Mouse (Mus musculus) gastrocnemius, adult 8-10 months (tissue): ENCODE measurements at regions not wholly inside any gene's neighbourhood (a gene's known extent, or its start where the extent isn't known, plus 50 kb on each side); places are given as distances from the start of the nearest gene placed in this dataset.
A peak's percentile ranks its signal among the peaks of the same experiment; 100 is the strongest.

Source experiments
- DNase-seq, 2 experiments: peaks; one replicate each; pipeline ENCODE4 v3.0.0; 2022; ENCODE audit warnings: low spot score in 2 of 2

DNA sequence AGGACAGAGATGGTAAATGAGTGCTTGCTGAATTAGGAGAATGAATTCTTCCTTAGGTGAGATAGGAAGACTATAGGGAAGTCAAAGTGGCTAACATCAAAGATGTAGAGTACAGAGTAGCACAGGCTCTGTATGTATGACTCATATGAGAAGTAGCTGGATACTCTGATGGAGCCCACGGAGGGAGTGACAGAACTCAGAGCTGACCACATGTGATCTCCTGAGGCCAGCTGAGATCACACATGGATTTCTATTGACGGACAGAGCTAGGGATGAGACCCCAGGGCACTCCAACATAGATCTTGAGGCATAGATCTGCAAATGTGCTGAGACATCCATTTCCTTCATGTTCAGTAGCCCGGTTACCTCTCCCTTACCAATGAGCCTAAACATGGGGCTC lies 66.0 kb downstream of the Cops8 start:
- no peak for DNase-seq

DNA sequence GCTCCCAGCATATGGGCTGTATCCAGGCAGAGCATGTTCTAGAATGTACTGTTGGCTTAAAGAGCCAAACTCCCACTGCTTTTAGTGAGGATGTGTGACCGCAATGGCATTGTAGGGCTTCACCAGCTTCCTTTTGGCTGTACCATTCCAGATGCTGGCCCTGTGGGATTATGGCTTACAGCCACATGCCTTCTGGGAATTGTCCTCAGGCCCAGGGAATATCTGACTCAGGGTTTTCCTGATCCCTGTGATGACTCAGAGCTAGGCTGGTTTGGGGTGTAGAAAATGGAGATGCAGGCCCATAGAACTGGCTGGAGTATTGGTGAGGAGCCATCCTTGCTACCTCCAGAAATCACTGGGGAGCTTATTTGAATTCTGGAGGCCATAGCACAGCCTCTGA lies 66.5 kb downstream of the Cops8 start:
- no peak for DNase-seq

DNA sequence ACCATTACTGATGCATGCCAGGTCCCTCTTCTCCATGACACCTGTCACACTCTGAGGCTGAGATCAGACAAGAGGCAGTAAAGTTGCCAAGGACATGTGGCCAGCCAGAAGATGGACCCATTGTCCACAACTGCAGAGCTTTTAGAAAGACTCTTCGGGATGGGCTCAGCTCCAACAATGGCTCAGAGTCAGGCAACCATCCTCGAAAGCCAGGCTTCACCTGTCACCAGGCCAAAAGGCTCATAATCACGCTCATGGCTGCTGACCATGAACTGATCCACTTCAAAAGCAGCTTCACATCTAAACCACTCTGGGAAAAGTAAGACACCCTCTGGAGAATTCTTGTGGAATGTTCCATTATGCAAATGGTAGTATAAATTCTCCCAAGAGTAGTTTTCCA lies 67.6 kb downstream of the Cops8 start:
- DNase-seq, result no peak

DNA sequence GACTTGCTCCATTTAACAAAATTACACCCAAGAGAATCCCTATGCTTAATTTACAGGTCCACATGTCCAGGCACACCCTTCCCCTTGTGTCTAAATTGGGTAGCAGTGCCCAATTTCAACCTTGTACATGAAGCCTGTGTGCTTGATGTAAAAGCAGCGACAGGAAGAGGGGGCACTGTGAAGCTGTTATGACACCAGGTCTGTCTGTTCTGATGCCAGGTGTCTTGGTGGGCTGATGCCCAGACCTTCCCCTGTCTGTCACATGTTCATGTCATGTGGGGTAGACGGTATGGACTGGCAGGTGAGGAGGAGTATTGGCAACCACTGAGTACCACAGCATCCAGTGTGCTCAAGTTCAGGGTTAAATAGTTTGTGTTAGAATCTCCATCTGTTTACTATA lies 71.0 kb downstream of the Cops8 start:
- no peak for DNase-seq

DNA sequence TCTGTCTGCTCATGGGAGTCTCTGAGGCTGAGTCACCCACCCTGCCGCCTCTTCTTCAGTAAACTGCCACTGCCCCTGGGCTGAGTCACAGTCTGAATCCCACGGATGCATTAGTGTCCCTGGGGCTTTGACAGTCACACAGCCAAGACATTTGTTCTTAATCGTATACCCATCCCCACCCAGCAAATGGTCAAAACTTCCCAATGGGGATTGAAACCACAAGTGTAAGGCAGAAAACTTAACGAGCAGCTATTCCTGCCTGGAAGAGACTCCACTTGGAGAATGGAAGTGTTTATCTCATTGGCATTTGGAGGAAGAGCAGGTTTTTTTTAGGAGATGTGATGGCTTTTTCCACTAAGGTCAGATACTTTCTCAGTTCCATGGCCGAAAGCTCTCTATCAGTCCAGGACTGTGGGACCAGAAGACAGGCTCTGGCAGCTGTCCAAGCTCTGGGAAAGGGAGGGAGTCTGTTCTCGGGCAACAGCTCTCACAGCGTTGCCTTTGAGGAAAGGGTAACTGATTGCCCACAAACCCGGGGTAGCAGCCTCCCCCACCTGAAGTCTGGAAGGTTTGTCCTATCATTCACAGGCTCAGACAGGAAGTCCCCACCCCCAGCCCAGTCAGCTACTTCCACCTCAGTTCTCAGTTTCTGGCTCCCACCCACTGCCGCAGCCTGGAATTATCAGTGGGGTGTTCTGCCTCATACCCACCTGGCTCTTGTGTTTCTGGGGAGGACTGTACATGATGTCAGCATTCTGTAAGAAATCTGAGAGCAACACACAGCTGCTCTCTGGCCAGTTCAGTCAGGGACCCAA lies 73.6 kb downstream of the Cops8 start:
- DNase-seq, result peak in 1 of 2 experiments; percentile 51

DNA sequence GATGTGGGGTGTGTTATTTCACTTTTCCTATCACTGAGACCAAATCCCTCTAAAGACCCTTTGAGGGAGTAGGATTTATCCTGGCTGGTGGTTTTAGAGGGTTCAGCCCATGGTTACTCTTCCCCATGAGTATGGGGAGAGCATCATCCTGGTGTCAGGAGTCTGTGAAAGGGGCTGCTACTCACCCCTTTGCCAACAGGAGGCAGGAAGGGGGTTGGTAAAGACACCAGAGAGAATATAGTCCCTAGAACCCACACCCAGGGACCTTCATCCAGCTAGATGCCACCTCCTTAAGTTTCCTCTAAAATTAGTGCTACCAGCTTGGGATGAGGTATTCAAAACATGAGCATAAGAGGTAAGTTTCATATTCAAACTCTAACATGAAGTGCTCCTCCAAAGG lies 74.4 kb downstream of the Cops8 start:
- no peak for DNase-seq

DNA sequence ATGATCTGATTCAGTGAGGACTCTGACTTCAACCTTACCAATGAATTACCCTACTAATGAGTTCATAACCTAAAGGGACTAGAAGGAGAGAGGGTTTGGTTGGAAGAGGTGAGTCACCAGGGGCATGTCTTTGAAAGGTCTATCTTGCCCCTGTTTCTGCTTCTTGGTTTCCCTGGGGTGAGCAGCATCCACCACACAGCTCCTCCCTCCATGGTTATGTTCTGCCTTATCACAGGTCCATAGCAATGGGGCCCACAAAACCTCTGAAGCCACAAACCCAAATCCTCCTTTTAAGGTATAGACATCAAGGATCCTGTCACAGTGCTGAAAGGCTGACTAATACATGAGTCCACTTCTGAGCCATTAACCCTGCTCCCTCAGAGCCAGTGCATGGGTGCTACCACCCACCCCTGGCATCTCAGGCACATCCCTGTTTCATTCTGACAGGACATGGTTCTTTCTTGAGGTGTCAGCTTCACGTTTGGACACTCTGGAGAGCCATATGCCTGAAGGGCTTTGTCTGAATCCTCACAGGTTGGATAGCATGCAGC lies 74.9 kb downstream of the Cops8 start:
- DNase-seq, result no peak

DNA sequence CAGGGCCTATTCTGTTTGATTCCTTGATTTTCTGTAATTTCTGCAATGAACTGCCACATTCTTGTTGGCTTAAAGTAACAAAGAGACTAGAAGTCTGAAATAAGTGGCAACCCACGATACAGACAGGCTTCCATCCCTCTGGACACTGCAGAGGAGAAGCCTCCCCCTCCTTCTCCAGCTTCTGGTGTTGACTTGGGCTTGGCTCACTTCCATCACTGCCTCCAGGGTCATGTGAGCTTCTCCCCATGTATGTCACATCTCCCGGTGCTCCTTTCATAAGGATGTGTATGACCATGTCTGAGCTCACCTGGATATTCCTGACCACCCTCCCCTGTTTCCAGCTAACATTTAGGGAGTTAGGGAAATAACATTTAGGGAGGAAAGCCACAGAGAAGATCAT lies 75.6 kb downstream of the Cops8 start:
- DNase-seq, result no peak

DNA sequence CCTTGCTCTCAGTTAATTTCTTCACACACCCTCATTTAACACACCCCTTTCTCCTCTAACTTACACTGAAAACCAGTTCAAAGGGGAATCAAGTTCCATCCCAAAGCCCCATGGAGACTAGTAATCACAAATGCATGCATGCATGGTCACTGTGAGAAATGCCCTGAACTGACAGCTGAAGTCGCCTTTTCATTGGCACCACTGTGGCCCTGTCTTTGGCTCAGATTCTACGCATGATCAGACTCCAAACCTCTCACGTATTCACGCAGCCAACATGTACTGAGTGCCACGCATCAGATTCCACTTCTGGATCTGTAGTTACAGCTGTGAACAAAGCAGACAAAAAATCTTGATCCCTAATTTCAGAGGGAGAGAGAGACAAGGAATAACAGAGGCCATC lies 85.3 kb downstream of the Cops8 start:
- DNase-seq, result no peak

DNA sequence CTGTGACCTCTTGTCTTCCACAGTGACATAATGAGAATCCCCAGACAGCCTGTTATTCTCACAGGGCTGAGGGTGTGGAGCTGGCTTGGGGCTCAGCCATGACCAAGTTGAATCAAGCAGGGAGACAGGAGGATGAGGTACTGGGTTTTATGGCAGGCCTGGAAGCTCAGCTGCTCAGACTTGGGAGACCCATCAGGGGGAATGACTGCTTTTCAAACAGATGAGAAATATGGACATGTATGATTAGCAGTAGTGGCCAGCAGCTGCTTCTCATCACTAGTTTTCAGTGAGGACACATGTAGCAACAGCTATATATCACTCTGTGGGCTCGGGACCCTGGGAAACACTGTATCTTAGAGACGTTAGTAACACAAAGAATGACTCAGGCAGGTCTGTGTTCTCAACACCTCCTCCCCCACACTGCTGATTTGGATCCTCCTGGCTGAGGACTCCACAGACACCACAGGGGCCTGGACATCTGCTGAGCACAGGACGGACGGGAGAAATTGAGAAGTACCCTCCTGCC lies 87.9 kb downstream of the Cops8 start:
- no peak for DNase-seq

DNA sequence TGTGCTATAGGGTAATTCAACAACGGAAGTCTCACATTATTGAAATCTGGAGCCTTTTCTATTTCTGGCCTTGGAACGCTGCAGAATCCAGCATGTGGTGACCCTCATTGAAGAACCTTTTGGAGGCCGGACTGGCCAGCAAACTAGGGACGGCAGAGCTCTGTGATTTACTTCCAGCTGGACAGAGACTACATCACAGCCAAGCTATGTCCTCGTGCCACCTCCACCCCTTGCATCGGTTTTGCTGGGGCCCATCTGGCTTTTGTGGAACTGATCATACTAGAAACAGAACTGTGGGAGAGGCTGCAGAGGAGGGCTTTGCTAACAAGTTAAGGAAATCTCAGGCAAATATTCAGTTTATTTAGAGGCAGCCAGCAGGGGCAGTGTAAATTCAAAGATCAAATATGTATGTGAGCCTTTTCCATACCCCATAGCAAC lies 88.4 kb downstream of the Cops8 start:
- DNase-seq, result no peak

DNA sequence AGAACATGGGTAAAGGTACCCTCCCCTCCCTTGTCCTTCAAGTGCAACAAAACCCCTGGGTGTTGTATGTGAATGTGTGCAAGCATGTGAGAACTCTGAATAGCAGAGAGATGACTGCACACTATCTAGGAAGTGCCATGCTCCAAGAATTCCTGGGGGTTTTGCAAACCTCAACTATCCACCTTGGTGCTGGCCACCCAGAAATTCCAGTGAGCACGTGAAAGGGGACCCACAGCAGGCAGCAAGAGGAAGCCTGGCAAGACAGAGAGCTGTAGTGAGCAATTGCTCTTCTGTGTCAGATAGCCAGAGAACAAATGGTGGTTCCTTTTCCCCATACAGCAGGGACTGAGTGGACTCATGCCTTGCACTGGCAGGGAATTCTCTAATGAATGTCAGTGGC lies 90.1 kb downstream of the Cops8 start:
- no peak for DNase-seq

DNA sequence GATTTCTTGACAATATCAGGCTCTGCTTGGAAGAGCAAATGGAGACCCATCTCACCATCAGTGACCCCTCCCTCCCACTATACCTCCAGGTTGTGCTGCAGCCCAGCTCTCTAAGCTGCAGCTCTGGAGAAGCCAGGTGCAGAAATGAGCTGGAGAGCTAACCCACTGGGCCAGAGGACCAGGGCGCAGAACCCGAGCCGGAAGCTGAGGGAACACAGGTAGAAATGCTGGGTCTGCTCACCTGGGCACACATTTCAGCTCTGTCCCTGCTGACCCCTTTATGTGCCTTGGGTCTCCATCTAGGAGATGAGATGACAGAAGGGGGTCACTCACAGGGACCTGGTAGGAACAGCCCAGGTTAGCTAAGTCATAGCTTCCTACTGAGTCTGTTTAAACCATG lies 92.0 kb downstream of the Cops8 start:
- DNase-seq, result no peak

DNA sequence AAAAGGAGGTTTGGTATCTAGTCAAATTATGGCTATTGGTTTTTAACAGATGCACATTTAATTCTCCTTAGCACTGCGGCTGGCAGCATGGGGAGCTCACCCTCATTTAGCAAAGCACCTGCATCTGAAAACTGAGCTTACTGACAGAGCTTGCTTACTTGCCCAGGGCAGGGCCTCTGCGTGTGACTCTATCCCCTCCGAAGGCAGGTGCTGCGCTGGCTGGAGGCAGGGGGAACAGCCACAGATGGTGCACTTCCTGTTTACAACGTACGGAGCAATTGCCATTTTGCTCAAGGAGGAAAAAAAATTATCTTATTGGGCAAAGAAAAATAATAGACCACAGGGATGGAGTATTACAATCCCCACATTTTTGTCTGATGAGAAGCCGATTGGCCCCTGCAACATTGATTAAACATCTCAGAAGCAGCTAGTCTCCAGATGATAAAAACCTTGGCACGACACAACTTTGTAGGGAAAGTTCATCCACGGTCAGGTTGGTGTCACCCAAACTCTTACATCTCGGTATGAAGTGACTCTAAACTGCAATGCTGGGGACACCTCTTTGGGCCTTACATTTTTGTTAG lies 92.5 kb downstream of the Cops8 start:
- peak in 1 of 2 experiments; percentile 26 for DNase-seq

DNA sequence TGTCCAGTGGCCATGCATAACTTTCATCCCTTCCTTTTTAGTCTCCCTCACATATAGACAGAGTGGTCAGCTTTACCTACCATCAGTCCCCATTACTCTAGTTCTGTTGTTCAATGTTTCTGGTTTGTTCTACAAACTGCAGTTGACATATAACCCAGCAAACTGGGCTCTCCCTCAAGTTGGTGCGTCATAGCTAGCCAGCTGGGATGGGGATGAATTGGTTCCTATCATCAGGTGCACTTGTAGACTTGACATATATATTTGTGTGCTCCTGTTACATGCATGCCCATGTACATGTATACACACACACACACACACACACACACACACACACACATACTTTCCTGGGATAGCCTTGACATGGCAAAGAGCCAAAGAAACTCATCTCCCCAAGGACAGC lies 93.2 kb downstream of the Cops8 start:
- DNase-seq, result no peak

DNA sequence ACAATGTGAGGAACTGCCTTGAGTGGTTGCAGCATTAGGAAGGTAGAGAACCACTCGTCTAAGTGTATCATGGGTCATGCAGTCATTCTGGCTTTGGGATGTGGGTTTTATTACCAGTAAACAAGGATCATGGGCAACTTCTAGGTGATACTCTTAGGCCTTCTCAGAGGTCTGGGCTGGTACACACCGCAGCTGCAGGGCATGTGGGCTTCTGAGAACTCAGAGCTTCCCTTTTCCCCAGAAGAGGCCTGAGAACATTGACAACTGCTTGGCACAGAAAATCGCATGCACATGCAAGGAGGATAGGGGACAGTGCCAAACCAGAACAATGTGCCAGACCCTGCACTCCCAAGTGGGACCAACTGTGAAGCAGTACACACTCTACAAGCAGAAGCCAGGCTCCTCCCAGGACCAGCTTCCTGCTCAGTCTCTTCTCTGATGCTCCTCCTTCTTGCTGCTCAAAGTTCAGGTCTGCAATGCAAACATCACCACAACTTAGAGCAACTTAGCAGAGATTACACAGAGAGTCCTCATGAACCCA lies 94.3 kb downstream of the Cops8 start:
- DNase-seq, result no peak

DNA sequence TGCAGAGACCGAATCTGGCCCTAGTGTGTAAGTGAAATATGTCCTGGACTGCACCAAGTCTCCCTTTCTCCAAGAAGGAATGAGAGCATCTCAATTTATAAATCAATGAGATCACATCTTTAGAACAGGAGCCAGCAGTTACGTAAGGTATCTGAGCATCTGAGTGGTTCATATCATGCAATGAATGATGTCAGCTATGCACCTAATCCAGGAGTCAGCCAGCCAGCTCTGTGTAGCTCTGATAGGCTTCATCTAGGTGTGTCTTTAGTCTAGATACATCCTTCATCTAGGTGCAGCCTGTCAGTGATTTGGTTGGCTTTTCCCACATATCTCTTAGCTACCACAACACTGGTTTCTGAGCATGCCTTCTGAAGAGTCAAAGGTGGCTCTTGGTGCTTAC lies 95.8 kb downstream of the Cops8 start:
- DNase-seq, result no peak

DNA sequence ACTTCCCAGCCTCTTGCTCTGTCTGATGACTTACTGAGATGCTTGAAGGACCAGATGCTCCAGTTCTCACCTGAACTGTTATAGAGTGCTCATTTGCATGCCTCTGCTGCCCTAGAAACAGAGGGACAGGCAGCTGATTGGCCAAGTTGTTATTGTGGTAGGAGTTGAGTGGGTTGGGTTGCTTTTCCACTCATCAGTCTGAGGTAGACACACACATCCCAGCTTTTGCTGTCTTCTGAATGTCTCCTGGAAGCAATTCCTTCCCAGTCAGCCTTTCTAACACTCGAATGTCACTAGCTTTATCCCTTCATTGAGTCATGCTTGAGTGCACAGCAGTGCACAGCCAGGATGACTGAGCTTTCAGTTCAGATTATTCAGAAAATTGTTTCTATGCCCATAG lies 99.0 kb downstream of the Cops8 start:
- no peak for DNase-seq

DNA sequence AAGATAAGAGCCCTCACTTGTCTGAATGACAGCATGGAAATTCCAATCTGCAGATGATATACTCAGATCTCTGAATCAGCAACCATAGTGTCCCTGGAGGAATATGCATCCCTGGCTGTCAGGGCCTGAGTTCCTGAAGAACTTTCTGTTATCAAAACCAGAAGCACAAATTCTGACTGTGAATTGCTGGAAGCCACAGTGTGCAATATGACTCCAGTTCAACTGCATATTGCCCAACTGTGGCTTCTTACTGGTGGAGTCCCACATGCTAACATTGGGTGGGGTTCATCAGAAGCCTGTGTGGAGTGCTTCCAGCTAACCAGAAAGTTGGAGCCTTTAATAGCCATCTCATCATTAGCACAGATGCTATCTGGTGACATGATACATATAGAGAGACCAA lies 103.6 kb downstream of the Cops8 start:
- DNase-seq, result no peak

DNA sequence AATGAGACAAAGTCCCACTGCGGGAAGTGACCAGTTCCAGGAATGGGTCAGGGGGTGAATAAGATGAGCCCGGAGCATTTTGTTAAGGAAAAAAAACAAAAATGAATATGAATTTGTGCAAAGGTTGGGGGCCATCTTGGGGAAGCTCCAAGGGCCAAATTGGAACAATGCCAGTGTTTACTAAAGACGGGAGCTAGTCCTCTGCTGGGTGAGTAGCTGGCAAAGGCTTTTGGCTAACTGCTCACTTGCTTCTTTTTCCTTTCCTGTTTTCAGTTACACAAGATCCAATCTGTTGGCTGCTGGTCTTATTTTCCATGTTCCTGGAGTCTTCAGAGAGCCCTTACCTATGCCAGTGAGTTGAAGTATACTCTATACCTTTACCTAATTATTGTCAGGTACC lies 107.0 kb downstream of the Cops8 start:
- DNase-seq, result no peak

DNA sequence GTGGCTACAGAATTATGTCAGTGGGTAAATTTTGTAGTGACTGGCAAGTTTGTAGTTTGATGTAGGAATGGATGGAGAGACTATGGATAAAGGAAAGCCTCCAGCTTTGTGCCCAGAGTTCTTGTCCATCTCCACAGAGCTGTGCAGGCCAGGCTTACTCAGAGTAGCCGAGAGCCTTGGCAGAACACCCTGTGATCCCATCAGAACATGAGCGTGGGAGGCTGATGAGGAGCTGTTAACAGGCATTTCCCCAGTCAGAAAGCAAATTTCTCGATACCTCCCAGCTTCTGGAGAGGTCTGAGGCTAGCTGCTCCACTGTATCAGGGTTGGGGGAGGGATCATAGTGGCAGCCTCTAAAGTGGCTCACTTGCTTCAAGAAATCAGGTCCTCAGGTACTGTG lies 107.8 kb downstream of the Cops8 start:
- no peak for DNase-seq

DNA sequence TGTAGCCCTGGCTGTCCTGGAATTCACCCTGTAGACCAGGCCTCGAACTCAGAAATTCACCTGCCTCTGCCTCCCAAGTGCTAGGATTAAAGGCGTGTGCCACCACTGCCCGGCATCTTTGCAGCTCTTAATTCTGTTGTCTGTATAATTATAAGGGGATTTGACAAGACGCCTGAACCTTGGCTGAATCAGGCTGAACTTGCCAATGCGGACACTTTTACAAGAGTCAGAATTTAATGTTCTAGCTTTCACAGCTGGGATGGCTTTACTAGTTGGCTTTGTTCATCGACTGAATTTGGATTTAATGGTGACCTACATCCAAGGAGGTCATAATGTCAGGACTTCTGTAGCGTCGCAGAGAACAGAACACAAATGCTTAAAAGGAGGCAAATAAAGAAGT lies 108.3 kb downstream of the Cops8 start:
- no peak for DNase-seq
